Mouse (Mus musculus): ENCODE data around the gene Akirin1. TPM values are rescaled to one million over a fixed set of nuclear protein-coding genes. Genes with fewer than 3 reads are reported as not detected.

Akirin1 gene
- polyA plus RNA-seq (2014; fragmentation: Nextera tagmentation; extraction: Ambion mirVana), result 104 and 107 TPM in 2 replicates

GRCm38 (mm10) chr4:123750152-123750651, at the start of gene Akirin1:
Gene Akirin1 (minus strand): TSS chr4:123750345.
- whole genome bisulfite sequencing, result under 1% methylated on average over 43 of the region's 46 CpGs

GRCm38 (mm10) chr4:123797856-123798255, 47.7 kb upstream of the Akirin1 start:
- Histone ChIP-seq H3K4me3 (ENCODE audit: low read depth, low read length) (no peak overlapping the region), H3K36me3 (ENCODE audit: control insufficient read depth, insufficient read depth, low read length) (no peaks in the 10 kb centered on the region), H3K27ac (ENCODE audit: low read depth, low read length) (no peak overlapping the region), H3K9me3 (ENCODE audit: control insufficient read depth, low read length) (no peaks in the 10 kb centered on the region), H3K9ac (ENCODE audit: low read depth, low read length) (no peak overlapping the region), H3K27me3 (ENCODE audit: control insufficient read depth, insufficient read depth, low read length) (no peaks in the 10 kb centered on the region), H3K4me2 (replicated peaks; ENCODE audit: low read depth, low read length) (no peak overlapping the region), H3K4me1 (replicated peaks; ENCODE audit: control insufficient read depth, insufficient read depth, low read length) (no peaks in the 10 kb centered on the region)
- peak; percentile 79 for ATAC-seq (ENCODE audit: low FRiP score)
- WGBS, result 46% methylated on average over 7 of the region's 7 CpGs
- DNase-seq (ENCODE audit: low spot score), result peak; percentile 58

More at GRCm38 (mm10) chr4:123750152-123750651, at the start of gene Akirin1:
- Histone ChIP-seq H3K27ac (ENCODE audit: low read depth, low read length) (peak within 1 kb of the TSS; percentile 86), H3K4me1 (replicated peaks; ENCODE audit: control insufficient read depth, insufficient read depth, low read length) (peaks cover 4% of the 10 kb centered on the region; the same call in 1 of the 2 replicates), H3K9me3 (ENCODE audit: control insufficient read depth, low read length) (no peaks in the 10 kb centered on the region), H3K4me2 (replicated peaks; ENCODE audit: low read depth, low read length) (peak within 1 kb of the TSS; percentile 59), H3K27me3 (ENCODE audit: control insufficient read depth, insufficient read depth, low read length) (no peaks in the 10 kb centered on the region), H3K9ac (ENCODE audit: low read depth, low read length) (peak within 1 kb of the TSS; percentile 70), H3K36me3 (ENCODE audit: control insufficient read depth, insufficient read depth, low read length) (no peaks in the 10 kb centered on the region), H3K4me3 (ENCODE audit: low read depth, low read length) (peak within 1 kb of the TSS; percentile 92)
- peak; percentile 98 for DNase-seq (ENCODE audit: low spot score)
- peak; percentile 99 for ATAC-seq (ENCODE audit: low FRiP score)

- no peaks in the 10 kb centered on the region for H3K4me1 ChIP-seq (replicated peaks; ENCODE audit: control insufficient read depth, insufficient read depth, low read length)
- ATAC-seq (ENCODE audit: low FRiP score) (no peak), DNase-seq (ENCODE audit: low spot score) (no peak)
- H3K27me3 ChIP-seq (ENCODE audit: control insufficient read depth, insufficient read depth, low read length), result no peaks in the 10 kb centered on the region
- no peaks in the 10 kb centered on the region for H3K9me3 ChIP-seq (ENCODE audit: control insufficient read depth, low read length)
- no peak overlapping the region for H3K4me2 ChIP-seq (replicated peaks; ENCODE audit: low read depth, low read length)
- WGBS, result 96% methylated on average over 3 of the region's 3 CpGs
- H3K27ac ChIP-seq (ENCODE audit: low read depth, low read length), result no peak overlapping the region; the same call in 1 of the 2 replicates
- no peak overlapping the region for H3K9ac ChIP-seq (ENCODE audit: low read depth, low read length)
- no peaks in the 10 kb centered on the region for H3K36me3 ChIP-seq (ENCODE audit: control insufficient read depth, insufficient read depth, low read length)
- H3K4me3 ChIP-seq (ENCODE audit: low read depth, low read length), result no peak overlapping the region
Measured at GRCm38 (mm10) chr4:123797403-123797802, 47.3 kb upstream of the Akirin1 start.

- WGBS, result 81% methylated on average over 2 of the region's 2 CpGs
- Histone ChIP-seq H3K36me3 (ENCODE audit: control insufficient read depth, insufficient read depth, low read length) (no peaks in the 10 kb centered on the region), H3K9me3 (ENCODE audit: control insufficient read depth, low read length) (no peaks in the 10 kb centered on the region), H3K27me3 (ENCODE audit: control insufficient read depth, insufficient read depth, low read length) (no peaks in the 10 kb centered on the region), H3K4me2 (replicated peaks; ENCODE audit: low read depth, low read length) (no peak overlapping the region), H3K4me3 (ENCODE audit: low read depth, low read length) (no peak overlapping the region), H3K27ac (ENCODE audit: low read depth, low read length) (no peak overlapping the region), H3K4me1 (replicated peaks; ENCODE audit: control insufficient read depth, insufficient read depth, low read length) (no peaks in the 10 kb centered on the region), H3K9ac (ENCODE audit: low read depth, low read length) (no peak overlapping the region)
- no peak for ATAC-seq (ENCODE audit: low FRiP score)
- no peak for DNase-seq (ENCODE audit: low spot score)
Measured at GRCm38 (mm10) chr4:123795057-123795456, 44.9 kb upstream of the Akirin1 start.

GRCm38 (mm10) chr4:123793136-123793535, 43.0 kb upstream of the Akirin1 start:
- DNase-seq (ENCODE audit: low spot score) (no peak), ATAC-seq (ENCODE audit: low FRiP score) (no peak)
- 97% methylated on average over 6 of the region's 6 CpGs for WGBS
- H3K36me3 ChIP-seq (ENCODE audit: control insufficient read depth, insufficient read depth, low read length), result no peaks in the 10 kb centered on the region
- H3K9ac ChIP-seq (ENCODE audit: low read depth, low read length), result no peak overlapping the region
- H3K9me3 ChIP-seq (ENCODE audit: control insufficient read depth, low read length), result no peaks in the 10 kb centered on the region
- H3K4me3 ChIP-seq (ENCODE audit: low read depth, low read length), result no peak overlapping the region
- H3K4me1 ChIP-seq (replicated peaks; ENCODE audit: control insufficient read depth, insufficient read depth, low read length), result no peaks in the 10 kb centered on the region
- no peak overlapping the region for H3K27ac ChIP-seq (ENCODE audit: low read depth, low read length)
- H3K27me3 ChIP-seq (ENCODE audit: control insufficient read depth, insufficient read depth, low read length), result no peaks in the 10 kb centered on the region
- H3K4me2 ChIP-seq (replicated peaks; ENCODE audit: low read depth, low read length), result no peak overlapping the region

GRCm38 (mm10) chr4:123792666-123793065, 42.5 kb upstream of the Akirin1 start:
- H3K4me3 ChIP-seq (ENCODE audit: low read depth, low read length), result no peak overlapping the region
- no peak overlapping the region for H3K4me2 ChIP-seq (replicated peaks; ENCODE audit: low read depth, low read length)
- H3K36me3 ChIP-seq (ENCODE audit: control insufficient read depth, insufficient read depth, low read length), result no peaks in the 10 kb centered on the region
- no peak for DNase-seq (ENCODE audit: low spot score)
- no peak overlapping the region for H3K27ac ChIP-seq (ENCODE audit: low read depth, low read length)
- WGBS, result 85% methylated on average over 2 of the region's 2 CpGs
- H3K27me3 ChIP-seq (ENCODE audit: control insufficient read depth, insufficient read depth, low read length), result no peaks in the 10 kb centered on the region
- no peaks in the 10 kb centered on the region for H3K4me1 ChIP-seq (replicated peaks; ENCODE audit: control insufficient read depth, insufficient read depth, low read length)
- no peaks in the 10 kb centered on the region for H3K9me3 ChIP-seq (ENCODE audit: control insufficient read depth, low read length)
- ATAC-seq (ENCODE audit: low FRiP score), result no peak
- no peak overlapping the region for H3K9ac ChIP-seq (ENCODE audit: low read depth, low read length)

GRCm38 (mm10) chr4:123787191-123787985, 37.2 kb upstream of the Akirin1 start, which contains the start of gene Rhbdl2:
Gene Rhbdl2 (plus strand): TSS chr4:123787874.
- DNase-seq (ENCODE audit: low spot score), result peak; percentile 13
- 0 out of 2 replicates have a peak, but pooled peaks have one; percentile 43 for ATAC-seq (ENCODE audit: low FRiP score)
- Histone ChIP-seq H3K27ac (ENCODE audit: low read depth, low read length) (no peak within 1 kb of the TSS), H3K4me1 (replicated peaks; ENCODE audit: control insufficient read depth, insufficient read depth, low read length) (no peaks in the 10 kb centered on the region), H3K4me3 (ENCODE audit: low read depth, low read length) (no peak within 1 kb of the TSS), H3K36me3 (ENCODE audit: control insufficient read depth, insufficient read depth, low read length) (no peaks in the 10 kb centered on the region), H3K9me3 (ENCODE audit: control insufficient read depth, low read length) (no peaks in the 10 kb centered on the region), H3K9ac (ENCODE audit: low read depth, low read length) (no peak within 1 kb of the TSS), H3K27me3 (ENCODE audit: control insufficient read depth, insufficient read depth, low read length) (no peaks in the 10 kb centered on the region), H3K4me2 (replicated peaks; ENCODE audit: low read depth, low read length) (no peak within 1 kb of the TSS)
- WGBS, result 43% methylated on average over 12 of the region's 12 CpGs

GRCm38 (mm10) chr4:123768234-123768633, 18.1 kb upstream of the Akirin1 start:
- ATAC-seq (ENCODE audit: low FRiP score) (no peak), DNase-seq (ENCODE audit: low spot score) (no peak)
- 81% methylated on average over 4 of the region's 4 CpGs for WGBS
- Histone ChIP-seq H3K36me3 (ENCODE audit: control insufficient read depth, insufficient read depth, low read length) (no peaks in the 10 kb centered on the region), H3K27ac (ENCODE audit: low read depth, low read length) (no peak overlapping the region), H3K9ac (ENCODE audit: low read depth, low read length) (no peak overlapping the region), H3K27me3 (ENCODE audit: control insufficient read depth, insufficient read depth, low read length) (no peaks in the 10 kb centered on the region), H3K4me1 (replicated peaks; ENCODE audit: control insufficient read depth, insufficient read depth, low read length) (no peaks in the 10 kb centered on the region), H3K4me3 (ENCODE audit: low read depth, low read length) (no peak overlapping the region), H3K9me3 (ENCODE audit: control insufficient read depth, low read length) (no peaks in the 10 kb centered on the region), H3K4me2 (replicated peaks; ENCODE audit: low read depth, low read length) (no peak overlapping the region)

- H3K9me3 ChIP-seq (ENCODE audit: control insufficient read depth, low read length), result no peaks in the 10 kb centered on the region
- H3K4me1 ChIP-seq (replicated peaks; ENCODE audit: control insufficient read depth, insufficient read depth, low read length), result no peaks in the 10 kb centered on the region
- H3K27ac ChIP-seq (ENCODE audit: low read depth, low read length), result no peak overlapping the region
- H3K4me2 ChIP-seq (replicated peaks; ENCODE audit: low read depth, low read length), result no peak overlapping the region
- ATAC-seq (ENCODE audit: low FRiP score) (no peak), DNase-seq (ENCODE audit: low spot score) (no peak)
- H3K36me3 ChIP-seq (ENCODE audit: control insufficient read depth, insufficient read depth, low read length), result no peaks in the 10 kb centered on the region
- no peaks in the 10 kb centered on the region for H3K27me3 ChIP-seq (ENCODE audit: control insufficient read depth, insufficient read depth, low read length)
- H3K4me3 ChIP-seq (ENCODE audit: low read depth, low read length), result no peak overlapping the region
- 65% methylated on average over 3 of the region's 3 CpGs for WGBS
- H3K9ac ChIP-seq (ENCODE audit: low read depth, low read length), result no peak overlapping the region
Measured at GRCm38 (mm10) chr4:123767807-123768206, 17.7 kb upstream of the Akirin1 start.
